Mouse (Mus musculus): Measurements from ENCODE around the gene Olfr987.
"Not testable (repeated sequence)": the region's sequence is repeated elsewhere in the genome, so short reads cannot be mapped to it uniquely, and the experiment has no call there.

Olfr987 gene

GRCm38 (mm10) chr2:85339215-85339614, at the start of gene Olfr987:
Olfr987 (minus strand) TSS chr2:85339315.
- not testable (repeated sequence) for DNase-seq

- DNase-seq: not testable (repeated sequence)
Measured at GRCm38 (mm10) chr2:85363127-85363526, 24.0 kb upstream of the Olfr987 start, which contains the start of gene Olfr988. Olfr988 (minus strand) TSS chr2:85363227.

- no peak for DNase-seq
Measured at GRCm38 (mm10) chr2:85339972-85340371, 857 bp upstream of the Olfr987 start.

GRCm38 (mm10) chr2:85319106-85319505, 20.0 kb downstream of the Olfr987 start:
- no peak for DNase-seq

GRCm38 (mm10) chr2:85285406-85285805, 53.7 kb downstream of the Olfr987 start:
- no peak for DNase-seq

- no peak for DNase-seq
Measured at GRCm38 (mm10) chr2:85284626-85285025, 54.5 kb downstream of the Olfr987 start.

GRCm38 (mm10) chr2:85283631-85284466, 55.3 kb downstream of the Olfr987 start:
- no peak for DNase-seq

GRCm38 (mm10) chr2:85281023-85281422, 58.1 kb downstream of the Olfr987 start:
- DNase-seq: no peak

All from kidney, postnatal 25 days (tissue).